Mouse (Mus musculus) midbrain, embryonic 14.5 days (tissue): ENCODE results near the gene Gm42906. TPM values are rescaled to one million over a fixed set of nuclear protein-coding genes. Genes with fewer than 3 reads are reported as not detected.

Source experiments
- ATAC-seq: fragments of 200-750 bp; cut with Nextera tagmentation; 2 replicates; pipeline ENCODE4 v1.8.0; 2017; ENCODE audit warnings: moderate number of reproducible peaks, moderate library complexity; ENCODE audit not compliant: low FRiP score, low TSS enrichment
- DNase-seq: peaks from one replicate; pipeline ENCODE4 v3.0.0-alpha.2; 2015
- H3K27ac ChIP-seq: fragments of 300-500 bp; sonication (generic); replicated peaks from 2 replicates; pipeline ENCODE4 v1.5.1; 2014; ENCODE audit warnings: mild to moderate bottlenecking, low read depth, low read length, moderate library complexity
- H3K27me3 ChIP-seq: fragments of 300-500 bp; sonication (generic); 2 replicates; pipeline ENCODE4 v1.6.1; 2014; ENCODE audit warnings: low read length, control low read depth, mixed read lengths; ENCODE audit not compliant: control insufficient read depth, insufficient read depth
- H3K36me3 ChIP-seq: fragments of 300-500 bp; sonication (generic); 2 replicates; pipeline ENCODE4 v1.6.1; 2014; ENCODE audit warnings: low read length, control low read depth; ENCODE audit not compliant: control insufficient read depth, insufficient read depth
- H3K4me1 ChIP-seq: fragments of 300-500 bp; sonication (generic); 2 replicates; pipeline ENCODE4 v1.6.1; 2014; ENCODE audit warnings: mild to moderate bottlenecking, antibody characterized with exemption, low read length, control low read depth; ENCODE audit not compliant: control insufficient read depth, insufficient read depth
- H3K4me2 ChIP-seq: fragments of 300-500 bp; sonication (generic); 2 replicates; pipeline ENCODE4 v1.6.1; 2014; ENCODE audit warnings: mild to moderate bottlenecking, low read length, moderate library complexity
- H3K4me3 ChIP-seq: fragments of 300-500 bp; sonication (generic); replicated peaks from 2 replicates; pipeline ENCODE4 v1.5.1; 2014; ENCODE audit warnings: low read depth, low read length
- H3K9ac ChIP-seq: fragments of 300-500 bp; sonication (generic); replicated peaks from 2 replicates; pipeline ENCODE4 v1.6.1; 2014; ENCODE audit warnings: mild to moderate bottlenecking, low read length, moderate library complexity
- H3K9me3 ChIP-seq: fragments of 300-500 bp; sonication (generic); 2 replicates; pipeline ENCODE4 v1.6.1; 2016; ENCODE audit warnings: low read length, control low read depth, mixed read lengths; ENCODE audit not compliant: control insufficient read depth
- WGBS: fragments of 180-500 bp; shearing (Covaris S2); extraction: QIAGEN DNeasy Blood & Tissue Kit; methylation state at CpG from one replicate; pipeline ENCODE4 v1.1.7; 2014; 5-methylcytosine and 5-hydroxymethylcytosine counted together
- polyA plus RNA-seq: library from polyadenylated mRNA; unstranded; fragments of >200 nt; fragmentation: Nextera tagmentation; extraction: Ambion mirVana; gene quantifications from 2 replicates; pipeline ENCODE4 v1.2.1, GENCODE M21; 2014

Gm42906 gene
- polyA plus RNA-seq, 1 experiment from 2014 or later, result not detected

DNA sequence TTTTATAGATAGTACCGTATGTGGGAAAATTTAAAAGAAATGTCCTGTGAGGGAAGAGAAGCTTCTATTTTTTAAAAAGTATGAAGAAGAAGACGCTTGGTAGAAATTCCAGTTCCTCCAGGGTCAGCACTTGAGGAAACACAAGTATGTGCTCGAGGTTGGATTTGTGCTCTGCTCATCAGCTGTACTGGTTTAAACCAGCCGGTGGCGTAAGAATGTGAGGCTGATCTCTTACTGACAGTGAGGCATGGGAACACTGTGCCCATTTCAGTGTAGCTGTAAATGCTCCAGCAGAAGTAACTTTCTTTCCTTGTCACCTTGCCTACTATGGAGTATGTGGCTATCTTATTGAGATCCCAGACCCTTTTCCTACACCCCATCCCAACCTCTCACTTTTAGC is 374.8 kb downstream of the Gm42906 start:
- Histone ChIP-seq H3K9ac (no peak overlapping the region), H3K27me3 (no peaks in the 10 kb centered on the region), H3K4me3 (no peak overlapping the region), H3K4me1 (no peaks in the 10 kb centered on the region), H3K4me2 (no peak overlapping the region), H3K36me3 (no peaks in the 10 kb centered on the region), H3K27ac (no peak overlapping the region), H3K9me3 (no peaks in the 10 kb centered on the region)
- ATAC-seq (no peak), DNase-seq (no peak)
- 89% methylated on average over 5 of the region's 5 CpGs for WGBS

- Histone ChIP-seq H3K9me3 (no peaks in the 10 kb centered on the region), H3K27me3 (no peaks in the 10 kb centered on the region), H3K4me2 (no peak overlapping the region), H3K4me3 (no peak overlapping the region), H3K4me1 (no peaks in the 10 kb centered on the region), H3K36me3 (no peaks in the 10 kb centered on the region), H3K9ac (no peak overlapping the region), H3K27ac (no peak overlapping the region)
- ATAC-seq (no peak), DNase-seq (no peak)
- 97% methylated on average over 8 of the region's 8 CpGs for WGBS
Observed at GRCm38 (mm10) chr5:151052331-151052730, 375.6 kb downstream of the Gm42906 start.

GRCm38 (mm10) chr5:151047488-151047887 is 380.5 kb downstream of the Gm42906 start:
- 89% methylated on average over 12 of the region's 12 CpGs for WGBS
- Histone ChIP-seq H3K4me3 (no peak overlapping the region), H3K9me3 (no peaks in the 10 kb centered on the region), H3K27ac (no peak overlapping the region), H3K27me3 (no peaks in the 10 kb centered on the region), H3K4me1 (no peaks in the 10 kb centered on the region), H3K4me2 (no peak overlapping the region), H3K9ac (no peak overlapping the region), H3K36me3 (no peaks in the 10 kb centered on the region)
- DNase-seq, result no peak
- ATAC-seq, result no peak

DNA sequence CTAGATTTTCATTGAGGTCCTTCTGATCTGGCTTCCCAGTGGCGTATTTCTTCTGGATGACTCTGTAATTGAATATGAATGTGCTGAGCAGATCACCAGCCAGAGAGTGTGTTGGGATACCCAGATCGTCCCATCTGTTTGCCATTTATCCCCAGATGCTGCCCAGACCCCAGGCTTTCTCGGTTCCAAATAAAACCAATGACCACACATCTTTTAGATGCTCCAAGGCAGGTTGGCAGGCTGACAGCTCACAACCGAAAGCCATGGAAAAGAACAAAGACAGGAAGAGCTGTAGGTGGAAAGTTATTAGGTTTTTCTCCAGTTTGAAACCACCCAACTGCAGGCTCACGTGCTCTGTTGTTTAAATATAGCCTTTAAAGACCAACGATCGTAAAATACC is 381.0 kb downstream of the Gm42906 start:
- Histone ChIP-seq H3K27me3 (no peaks in the 10 kb centered on the region), H3K27ac (no peak overlapping the region), H3K4me2 (no peak overlapping the region), H3K4me1 (no peaks in the 10 kb centered on the region), H3K4me3 (no peak overlapping the region), H3K9ac (no peak overlapping the region), H3K36me3 (no peaks in the 10 kb centered on the region), H3K9me3 (no peaks in the 10 kb centered on the region)
- WGBS, result 85% methylated on average over 7 of the region's 7 CpGs
- ATAC-seq (no peak), DNase-seq (no peak)

GRCm38 (mm10) chr5:151046131-151046530 is 381.8 kb downstream of the Gm42906 start:
- DNase-seq, result no peak
- H3K9me3 ChIP-seq, result no peaks in the 10 kb centered on the region
- WGBS, result 93% methylated on average over 6 of the region's 6 CpGs

DNA sequence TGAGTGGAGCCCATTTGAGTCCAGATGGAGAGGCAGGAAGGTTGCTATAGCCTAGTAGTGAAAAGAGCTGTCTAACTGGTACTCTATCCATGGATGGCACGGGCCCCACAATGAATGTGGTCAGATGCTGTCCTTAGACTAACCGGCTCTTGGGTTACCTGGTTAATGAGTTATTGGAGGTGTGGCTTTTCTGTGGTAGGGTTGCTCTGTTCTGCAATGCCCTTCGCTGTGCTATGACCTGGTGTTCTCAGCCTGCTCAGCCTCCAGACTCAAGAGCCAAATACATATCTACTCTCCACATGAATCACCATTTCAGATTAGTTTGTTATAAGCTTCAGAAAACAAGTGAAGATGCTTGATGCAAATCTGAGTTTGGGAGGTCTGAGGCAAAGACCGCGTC is 385.1 kb downstream of the Gm42906 start:
- Histone ChIP-seq H3K4me1 (no peaks in the 10 kb centered on the region), H3K9ac (no peak overlapping the region), H3K4me3 (no peak overlapping the region), H3K27ac (no peak overlapping the region), H3K4me2 (no peak overlapping the region), H3K36me3 (no peaks in the 10 kb centered on the region), H3K27me3 (no peaks in the 10 kb centered on the region), H3K9me3 (no peaks in the 10 kb centered on the region)
- 94% methylated on average over 5 of the region's 5 CpGs for WGBS
- ATAC-seq, result no peak
- DNase-seq, result no peak

More at GRCm38 (mm10) chr5:151046131-151046530, 381.8 kb downstream of the Gm42906 start:
- Histone ChIP-seq H3K27ac (no peak overlapping the region), H3K4me1 (no peaks in the 10 kb centered on the region), H3K4me3 (no peak overlapping the region), H3K27me3 (no peaks in the 10 kb centered on the region), H3K9ac (no peak overlapping the region), H3K4me2 (no peak overlapping the region), H3K36me3 (no peaks in the 10 kb centered on the region)
- ATAC-seq, result no peak

DNA sequence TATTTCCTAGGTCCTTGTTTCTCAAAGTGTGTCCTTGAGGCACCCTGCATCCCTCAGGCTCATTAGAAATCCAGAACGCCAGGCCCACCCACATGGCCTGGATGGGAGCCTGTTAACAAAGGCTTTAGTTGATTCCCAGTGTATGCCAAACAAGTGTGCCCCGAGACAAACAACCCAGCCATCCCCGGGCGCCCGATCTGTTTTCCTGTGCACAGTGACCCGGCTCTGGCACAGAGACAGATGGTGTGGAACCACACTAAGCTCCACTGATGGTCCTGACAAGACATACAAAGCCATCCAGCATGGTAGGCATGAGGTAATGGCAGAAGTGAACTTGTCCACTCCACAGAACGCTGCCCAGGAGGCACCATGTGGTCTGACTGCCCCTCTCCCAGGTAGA is 390.1 kb downstream of the Gm42906 start:
- no peak overlapping the region for H3K4me2 ChIP-seq
- no peaks in the 10 kb centered on the region for H3K9me3 ChIP-seq
- no peak overlapping the region for H3K27ac ChIP-seq
- no peaks in the 10 kb centered on the region for H3K36me3 ChIP-seq
- 73% methylated on average over 7 of the region's 7 CpGs for WGBS
- H3K27me3 ChIP-seq, result no peaks in the 10 kb centered on the region
- ATAC-seq, result no peak
- DNase-seq, result no peak
- no peak overlapping the region for H3K9ac ChIP-seq
- H3K4me3 ChIP-seq, result no peak overlapping the region
- no peaks in the 10 kb centered on the region for H3K4me1 ChIP-seq

- Histone ChIP-seq H3K9ac (no peak overlapping the region), H3K27me3 (no peaks in the 10 kb centered on the region), H3K4me2 (no peak overlapping the region), H3K4me1 (no peaks in the 10 kb centered on the region), H3K27ac (no peak overlapping the region), H3K36me3 (no peaks in the 10 kb centered on the region), H3K9me3 (no peaks in the 10 kb centered on the region), H3K4me3 (no peak overlapping the region)
- no peak for ATAC-seq
- 74% methylated on average over 9 of the region's 9 CpGs for WGBS
- DNase-seq, result no peak
Observed at GRCm38 (mm10) chr5:151034715-151035512, 393.0 kb downstream of the Gm42906 start.

DNA sequence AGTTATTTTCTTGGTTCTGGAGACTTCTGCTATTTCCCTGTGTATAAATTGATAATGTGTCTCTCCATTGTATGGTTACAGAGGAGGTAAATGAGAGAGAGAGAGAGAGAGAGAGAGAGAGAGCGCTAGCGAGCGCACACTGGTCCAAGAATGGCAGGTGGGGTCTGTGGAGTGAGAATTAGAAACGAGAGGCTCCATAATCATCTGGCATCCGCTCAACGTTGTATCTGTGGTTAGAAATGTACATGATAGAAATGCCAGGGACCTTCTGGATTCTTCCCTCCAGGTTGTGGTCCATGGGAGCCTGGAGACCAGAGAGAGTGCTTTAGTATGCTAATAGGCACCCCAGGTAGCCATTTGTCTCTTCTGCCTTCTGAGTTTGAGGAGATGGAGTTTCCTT is 399.1 kb downstream of the Gm42906 start:
- 64% methylated on average over 6 of the region's 6 CpGs for WGBS
- H3K4me2 ChIP-seq, result no peak overlapping the region
- H3K9me3 ChIP-seq, result no peaks in the 10 kb centered on the region
- H3K27ac ChIP-seq, result no peak overlapping the region
- DNase-seq (peak; percentile 23), ATAC-seq (no peak)
- H3K4me3 ChIP-seq, result no peak overlapping the region
- H3K9ac ChIP-seq, result no peak overlapping the region
- H3K27me3 ChIP-seq, result no peaks in the 10 kb centered on the region
- H3K36me3 ChIP-seq, result no peaks in the 10 kb centered on the region
- H3K4me1 ChIP-seq, result peaks cover 5% of the 10 kb centered on the region; the same call in 1 of the 2 replicates
